Mouse (Mus musculus) mature B cell (primary cell): ENCODE data around the gene Adcyap1r1.

ENCODE experiments used
- in situ Hi-C: fragments of 300-500 bp; cut with MboI; formaldehyde crosslinking; loops from 2 replicates; pipeline ENCODE4 v1.14.3; 2019

Gene Adcyap1r1

GRCm38 (mm10) chr6:55451771-55452371 lies at the start of gene Adcyap1r1:
Gene Adcyap1r1, plus strand, starts transcription at chr6:55451978.
- in situ Hi-C loops = no loop called here

GRCm38 (mm10) chr6:55402041-55402776 lies 49.6 kb upstream of the Adcyap1r1 start:
- in situ Hi-C loops = no loop called here

GRCm38 (mm10) chr6:55403411-55404309 lies 48.1 kb upstream of the Adcyap1r1 start:
- in situ Hi-C loops = no loop called here

- in situ Hi-C loops = no loop called here
Measured at GRCm38 (mm10) chr6:55404421-55404990, 47.3 kb upstream of the Adcyap1r1 start.

GRCm38 (mm10) chr6:55407345-55407744 lies 44.4 kb upstream of the Adcyap1r1 start:
- in situ Hi-C loops = no loop called here

- in situ Hi-C loops = no loop called here
Measured at GRCm38 (mm10) chr6:55410119-55410775, 41.5 kb upstream of the Adcyap1r1 start.

GRCm38 (mm10) chr6:55410977-55411376 lies 40.8 kb upstream of the Adcyap1r1 start:
- in situ Hi-C loops = no loop called here

GRCm38 (mm10) chr6:55416202-55416601 lies 35.6 kb upstream of the Adcyap1r1 start:
- in situ Hi-C loops = no loop called here

- in situ Hi-C loops = no loop called here
Measured at GRCm38 (mm10) chr6:55418746-55419410, 32.9 kb upstream of the Adcyap1r1 start.

GRCm38 (mm10) chr6:55420411-55420810 lies 31.4 kb upstream of the Adcyap1r1 start:
- in situ Hi-C loops = no loop called here

GRCm38 (mm10) chr6:55420869-55421361 lies 30.9 kb upstream of the Adcyap1r1 start:
- in situ Hi-C loops = no loop called here

GRCm38 (mm10) chr6:55432121-55432520 lies 19.7 kb upstream of the Adcyap1r1 start:
- in situ Hi-C loops = no loop called here

- in situ Hi-C loops = no loop called here
Measured at GRCm38 (mm10) chr6:55434360-55434759, 17.4 kb upstream of the Adcyap1r1 start.

- in situ Hi-C loops = no loop called here
Measured at GRCm38 (mm10) chr6:55435266-55436159, 16.3 kb upstream of the Adcyap1r1 start.

- in situ Hi-C loops = no loop called here
Measured at GRCm38 (mm10) chr6:55437919-55438318, 13.9 kb upstream of the Adcyap1r1 start.

GRCm38 (mm10) chr6:55438837-55439236 lies 12.9 kb upstream of the Adcyap1r1 start:
- in situ Hi-C loops = no loop called here

- in situ Hi-C loops = no loop called here
Measured at GRCm38 (mm10) chr6:55443927-55444688, 7.7 kb upstream of the Adcyap1r1 start.

- in situ Hi-C loops = no loop called here
Measured at GRCm38 (mm10) chr6:55444721-55445120, 7.1 kb upstream of the Adcyap1r1 start.

GRCm38 (mm10) chr6:55448199-55448598 lies 3.6 kb upstream of the Adcyap1r1 start:
- in situ Hi-C loops = no loop called here
